Mouse (Mus musculus) urinary bladder, postnatal 4 days (tissue): ENCODE measurements around the gene Usp43.

Experiments
- DNase-seq, 2 experiments: peaks; one replicate each; pipeline ENCODE4 v3.0.0; 2021 to 2022; ENCODE audit warnings: low spot score in 2 of 2

The Usp43 gene

GRCm38 (mm10) chr11:67921827-67922754, at the start of gene Usp43:
Gene Usp43 (minus strand): TSS chr11:67922153.
- DNase-seq = peak; percentile 68 to 70

DNA sequence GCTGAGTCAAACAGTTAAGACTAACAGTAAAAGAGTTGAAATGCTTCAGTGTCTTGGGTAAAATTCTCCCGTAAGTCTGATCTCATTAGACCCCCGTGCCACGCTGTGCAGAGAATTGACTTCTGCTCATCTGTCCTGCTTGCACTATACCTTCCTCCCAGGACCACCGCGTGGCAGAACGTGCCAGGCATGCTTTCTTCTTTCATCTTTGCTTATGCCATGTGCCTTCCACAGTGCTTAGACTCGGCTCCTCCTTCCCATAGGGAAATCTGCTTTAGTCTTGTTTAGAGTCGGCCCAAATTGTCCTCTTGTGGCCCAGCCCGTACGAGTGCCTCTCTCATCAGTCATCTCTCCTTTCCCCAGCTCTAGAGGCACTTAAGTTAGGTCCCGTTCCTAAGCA, 45.9 kb upstream of the Usp43 start:
- no peak for DNase-seq

GRCm38 (mm10) chr11:67965905-67966878, 44.2 kb upstream of the Usp43 start, which contains the start of gene Stx8:
Gene Stx8 (plus strand): TSS chr11:67966193.
- peak; percentile 89 to 98 for DNase-seq

- peak; percentile 72 to 85 for DNase-seq
Measured at GRCm38 (mm10) chr11:67965242-67965883, 43.4 kb upstream of the Usp43 start, which contains the start of gene Cfap52. Gene Cfap52 (minus strand): TSS chr11:67965651.

DNA sequence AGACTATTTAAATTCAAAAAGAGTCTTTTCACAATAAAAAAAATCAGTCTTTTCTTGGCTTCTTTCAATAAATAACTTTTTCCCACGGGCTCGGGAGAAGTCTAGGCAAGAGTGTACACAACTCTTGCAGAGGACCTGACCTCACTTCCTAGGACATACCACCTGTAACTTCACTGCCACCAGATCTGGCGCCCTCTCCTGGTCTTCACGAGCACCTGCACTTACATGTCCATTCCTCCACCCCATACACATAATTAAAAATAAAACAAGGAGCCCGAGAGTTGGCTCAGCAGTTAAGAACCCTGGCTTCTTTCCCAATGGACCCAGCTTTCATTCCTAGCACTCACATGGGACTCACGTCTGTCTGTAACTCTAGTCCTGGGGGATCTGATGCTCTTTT, 42.2 kb upstream of the Usp43 start:
- no peak for DNase-seq

- no peak for DNase-seq
Measured at GRCm38 (mm10) chr11:67954413-67954812, 32.5 kb upstream of the Usp43 start.

- no peak for DNase-seq
Measured at GRCm38 (mm10) chr11:67953604-67954003, 31.7 kb upstream of the Usp43 start.

DNA sequence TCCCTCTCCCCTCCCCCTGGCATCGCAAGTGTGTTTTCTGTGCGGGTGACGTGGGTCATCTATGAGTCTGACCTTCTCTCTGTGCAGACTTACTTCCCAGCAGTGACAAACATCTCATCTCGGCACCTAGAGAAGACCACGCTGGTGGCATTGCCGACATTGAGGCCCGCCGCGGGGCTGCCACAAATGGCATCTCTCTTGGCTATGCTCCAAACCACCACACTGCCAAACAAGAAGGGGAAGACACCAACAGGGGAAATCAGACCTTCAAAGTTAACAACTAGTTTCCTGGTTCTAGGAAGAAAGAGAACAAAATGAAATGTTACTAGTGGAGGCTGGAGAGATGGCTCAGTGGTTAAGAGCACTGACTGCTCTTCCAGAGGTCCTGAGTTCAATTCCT, 27.5 kb upstream of the Usp43 start:
- no peak for DNase-seq

DNA sequence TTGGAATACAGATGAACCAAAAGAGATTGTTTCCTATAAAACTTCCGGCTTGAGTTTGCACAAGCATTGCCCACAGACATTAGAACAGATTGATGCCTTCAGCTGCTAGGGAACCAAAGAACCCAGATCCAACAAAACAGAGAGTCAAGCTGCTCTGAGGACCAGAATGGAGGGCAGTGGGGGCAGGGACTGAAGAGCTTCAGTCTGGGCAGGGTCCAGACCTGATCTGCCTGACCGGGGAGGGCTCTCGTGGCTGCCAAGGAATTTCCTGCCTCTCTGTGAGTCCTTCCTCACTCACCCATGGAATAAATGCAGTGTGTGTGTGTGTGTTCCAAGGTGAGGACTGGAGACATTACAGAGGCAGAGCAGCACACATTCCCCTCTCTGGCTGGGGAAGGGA, 26.3 kb upstream of the Usp43 start:
- no peak for DNase-seq

GRCm38 (mm10) chr11:67932156-67932555, 10.2 kb upstream of the Usp43 start:
- no peak for DNase-seq

- DNase-seq = no peak
Measured at GRCm38 (mm10) chr11:67926348-67927055, 4.5 kb upstream of the Usp43 start.

GRCm38 (mm10) chr11:67925000-67925399, 3.0 kb upstream of the Usp43 start:
- DNase-seq = no peak

- DNase-seq = no peak
Measured at GRCm38 (mm10) chr11:67923720-67924119, 1.8 kb upstream of the Usp43 start.

DNA sequence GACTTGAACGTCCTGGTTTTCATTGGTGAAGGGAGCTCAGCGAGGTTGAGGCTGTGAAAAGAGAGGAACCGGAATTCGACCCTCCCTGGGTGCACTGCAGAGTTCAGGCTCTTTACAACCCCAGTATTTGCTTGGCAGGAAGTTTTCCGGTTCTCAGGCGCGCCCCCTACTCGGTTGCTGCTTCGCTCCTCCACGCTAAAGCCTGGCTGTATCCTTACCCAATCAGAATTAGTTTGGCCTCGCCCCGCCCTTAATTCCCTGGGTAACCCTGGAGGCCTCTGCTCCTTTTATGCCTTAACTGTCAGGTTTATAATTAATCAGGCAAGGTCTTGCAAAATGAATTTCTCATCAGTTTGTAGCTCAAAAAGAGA, 787 bp upstream of the Usp43 start:
- peak; percentile 48 to 72 for DNase-seq

- peak in 1 of 2 experiments; percentile 34 for DNase-seq
Measured at GRCm38 (mm10) chr11:67921091-67921826, 694 bp downstream of the Usp43 start.

DNA sequence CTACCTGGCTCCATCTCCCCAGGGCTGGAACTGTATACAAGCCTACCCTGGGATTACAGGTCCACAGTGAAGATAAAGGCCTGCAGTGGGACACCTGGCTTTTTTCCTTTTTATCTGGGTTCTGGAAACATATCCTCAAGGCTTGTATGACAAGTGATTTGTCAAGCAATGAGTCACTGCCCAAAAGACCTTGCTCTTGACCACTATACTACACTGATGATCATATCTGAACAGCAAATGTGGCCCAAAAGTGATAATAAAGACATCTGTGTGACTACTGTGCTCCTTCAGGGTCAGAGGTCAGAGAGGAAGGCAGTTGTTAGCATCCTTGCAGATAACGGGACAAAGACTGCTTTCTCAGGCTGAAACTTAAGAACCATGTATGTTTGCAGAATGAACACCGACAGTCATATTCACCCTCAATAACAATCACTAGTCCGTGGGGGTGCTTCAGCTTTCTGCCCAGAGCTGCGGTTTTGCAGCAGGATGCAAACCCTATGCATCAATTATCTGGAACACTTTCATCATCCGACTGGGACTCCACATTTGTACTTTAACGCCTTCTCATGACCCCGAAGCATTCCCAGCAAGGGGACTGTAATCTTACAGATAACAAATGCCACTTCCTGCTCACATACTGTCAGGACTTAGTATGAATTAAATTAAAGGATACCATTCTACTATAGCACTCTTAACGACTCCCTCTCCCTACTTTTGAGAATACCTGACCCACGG, 1.6 kb downstream of the Usp43 start:
- DNase-seq = no peak

DNA sequence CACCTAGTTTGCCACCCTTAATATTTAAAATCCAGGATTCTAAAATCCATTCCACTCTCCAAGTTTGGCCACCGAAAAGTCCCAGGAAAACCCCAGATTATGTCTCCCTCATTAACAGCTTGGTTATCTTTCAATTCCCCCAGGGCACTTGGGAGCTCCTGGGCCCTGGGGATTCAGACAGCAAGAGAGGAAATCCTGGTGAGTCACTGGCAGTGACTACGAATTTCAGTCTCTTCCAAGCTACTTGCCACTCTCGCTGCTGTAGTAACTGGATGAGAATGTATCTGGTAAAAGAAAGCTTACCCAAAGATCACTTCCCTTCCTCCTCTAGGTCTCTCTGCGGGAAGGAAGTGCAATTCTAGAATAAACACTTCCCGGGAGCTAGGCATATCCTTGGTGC, 2.4 kb downstream of the Usp43 start:
- no peak for DNase-seq

- DNase-seq = no peak
Measured at GRCm38 (mm10) chr11:67917126-67917525, 4.8 kb downstream of the Usp43 start.

DNA sequence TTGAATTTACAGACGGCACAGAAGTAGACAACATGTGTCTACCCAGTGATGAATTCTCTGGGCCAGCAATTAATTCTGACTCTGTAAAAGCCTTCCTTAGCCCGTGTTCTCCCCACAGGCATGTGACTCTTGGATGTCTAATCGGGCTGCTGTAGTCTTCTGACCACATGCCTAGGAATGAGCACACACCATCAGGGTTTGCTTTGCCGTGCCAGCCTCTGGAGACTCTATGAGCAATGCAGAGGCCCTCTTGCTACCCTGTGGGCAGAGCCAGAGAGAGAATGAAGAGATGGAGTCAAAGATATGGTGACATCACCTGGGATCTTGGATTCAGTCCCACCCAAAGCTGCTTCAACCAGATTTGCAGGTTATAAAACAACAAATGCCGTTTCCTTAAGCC, 10.9 kb downstream of the Usp43 start:
- DNase-seq = no peak

DNA sequence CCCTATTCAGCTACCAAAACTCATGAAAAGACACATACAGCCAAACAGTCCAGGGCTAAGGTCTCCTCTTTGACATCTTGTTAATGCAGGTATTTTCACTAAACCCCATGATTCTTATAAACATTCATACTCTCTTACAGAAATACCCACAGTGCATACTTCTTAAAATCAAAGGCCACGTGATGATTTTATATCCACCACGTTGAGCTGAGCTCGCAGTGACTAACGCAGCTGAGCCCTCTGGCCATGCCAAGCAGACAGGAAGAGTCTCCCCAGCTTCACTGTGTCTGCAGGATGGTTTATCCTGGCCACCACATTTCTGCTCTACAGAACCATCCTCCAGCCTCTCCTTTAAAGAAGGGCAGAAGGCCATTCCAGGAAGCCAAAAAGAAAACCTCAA, 18.2 kb downstream of the Usp43 start:
- no peak for DNase-seq
